Mouse (Mus musculus) hindbrain, embryonic 11.5 days (tissue): ENCODE measurements around the gene Rara. TPM values are rescaled to one million over a fixed set of nuclear protein-coding genes. Genes with fewer than 3 reads are reported as not detected.
"Not testable (repeated sequence)": the region's sequence is repeated elsewhere in the genome, so short reads cannot be mapped to it uniquely, and the experiment has no call there.

ENCODE experiments used
- ATAC-seq: fragments of 200-750 bp; cut with Nextera tagmentation; 2 replicates; pipeline ENCODE4 v1.8.0; 2017; ENCODE audit warnings: mild to moderate bottlenecking, moderate TSS enrichment, moderate library complexity; ENCODE audit not compliant: low FRiP score
- DNase-seq: peaks from one replicate; pipeline ENCODE4 v3.0.0-alpha.2; 2015; ENCODE audit warnings: low spot score
- H3K27ac ChIP-seq: fragments of 300-500 bp; sonication (generic); 2 replicates; pipeline ENCODE4 v1.5.1; 2014; ENCODE audit warnings: mild to moderate bottlenecking, low read depth, low read length
- H3K27me3 ChIP-seq: fragments of 300-500 bp; sonication (generic); 2 replicates; pipeline ENCODE4 v1.6.1; 2014; ENCODE audit warnings: mild to moderate bottlenecking, low read length, moderate library complexity, mixed read lengths; ENCODE audit not compliant: control insufficient read depth, insufficient read depth
- H3K36me3 ChIP-seq: fragments of 300-500 bp; sonication (generic); 2 replicates; pipeline ENCODE4 v1.6.1; 2014; ENCODE audit warnings: mild to moderate bottlenecking, low read length, moderate library complexity, mixed read lengths; ENCODE audit not compliant: control insufficient read depth, insufficient read depth
- H3K4me1 ChIP-seq: fragments of 300-500 bp; sonication (generic); replicated peaks from 2 replicates; pipeline ENCODE4 v1.6.1; 2014; ENCODE audit warnings: low read length, mixed read lengths; ENCODE audit not compliant: control insufficient read depth, insufficient read depth
- H3K4me2 ChIP-seq: fragments of 300-500 bp; sonication (generic); replicated peaks from 2 replicates; pipeline ENCODE4 v1.6.1; 2014; ENCODE audit warnings: mild to moderate bottlenecking, low read depth, low read length
- H3K4me3 ChIP-seq: fragments of 300-500 bp; sonication (generic); 2 replicates; pipeline ENCODE4 v1.5.1; 2014; ENCODE audit warnings: low read depth, low read length
- H3K9ac ChIP-seq: fragments of 300-500 bp; sonication (generic); 2 replicates; pipeline ENCODE4 v1.6.1; 2014; ENCODE audit warnings: low read depth, low read length
- H3K9me3 ChIP-seq: fragments of 300-500 bp; sonication (generic); 2 replicates; pipeline ENCODE4 v1.6.1; 2016; ENCODE audit warnings: low read length; ENCODE audit not compliant: control insufficient read depth
- WGBS: fragments of 180-500 bp; shearing (Covaris S2); extraction: QIAGEN DNeasy Blood & Tissue Kit; methylation state at CpG from one replicate; pipeline ENCODE4 v1.1.7; 2014; 5-methylcytosine and 5-hydroxymethylcytosine counted together
- polyA plus RNA-seq: library from polyadenylated mRNA; unstranded; fragments of >200 nt; fragmentation: Nextera tagmentation; extraction: Ambion mirVana; gene quantifications from 2 replicates; pipeline ENCODE4 v1.2.1, GENCODE M21; 2014

Rara gene
- polyA plus RNA-seq, 1 experiment from 2014 or later: 51.2 TPM

- H3K27ac ChIP-seq: 0 out of 2 replicates have a peak overlapping the region, but pooled peaks have one; percentile 9
- WGBS: 62% methylated on average over 15 of the region's 15 CpGs
Observed at GRCm38 (mm10) chr11:98978526-98979148, 51.0 kb downstream of the Rara start.

DNA sequence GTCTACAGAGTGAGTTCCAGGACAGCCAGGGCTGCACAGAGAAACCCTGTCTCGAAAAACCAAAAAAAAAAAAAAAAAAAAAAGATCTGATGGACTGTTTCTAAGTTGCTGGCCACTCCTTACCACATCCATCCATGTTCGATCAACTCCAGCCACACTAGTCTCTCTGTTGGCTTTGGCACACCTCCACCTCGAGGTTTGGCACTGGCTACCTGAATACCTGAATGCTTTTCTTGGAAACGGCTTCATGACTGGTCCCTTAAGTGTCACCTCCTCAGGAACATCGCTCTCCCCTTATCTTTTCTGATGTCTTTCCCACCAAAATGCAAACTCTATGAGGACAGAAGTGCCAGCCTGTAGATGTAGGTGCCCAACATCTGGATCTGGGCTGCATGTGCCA is 51.7 kb downstream of the Rara start:
- H3K4me1 ChIP-seq: peaks cover 8% of the 10 kb centered on the region; the same call in 1 of the 2 replicates
- H3K27ac ChIP-seq: no peak overlapping the region
- DNase-seq: no peak
- no peaks in the 10 kb centered on the region for H3K36me3 ChIP-seq
- WGBS: 87% methylated on average over 4 of the region's 5 CpGs
- ATAC-seq: no peak
- H3K4me3 ChIP-seq: no peak overlapping the region
- peaks cover 13% of the 10 kb centered on the region; the same call in 1 of the 2 replicates for H3K27me3 ChIP-seq
- no peaks in the 10 kb centered on the region for H3K9me3 ChIP-seq
- no peak overlapping the region for H3K9ac ChIP-seq
- no peak overlapping the region for H3K4me2 ChIP-seq

More at GRCm38 (mm10) chr11:98978526-98979148, 51.0 kb downstream of the Rara start:
- DNase-seq: no peak
- Histone ChIP-seq H3K4me2 (no peak overlapping the region), H3K36me3 (no peaks in the 10 kb centered on the region), H3K27me3 (peaks cover 13% of the 10 kb centered on the region; the same call in 1 of the 2 replicates), H3K9ac (no peak overlapping the region), H3K9me3 (no peaks in the 10 kb centered on the region), H3K4me1 (peaks cover 8% of the 10 kb centered on the region; the same call in 1 of the 2 replicates), H3K4me3 (no peak overlapping the region)
- ATAC-seq: no peak

GRCm38 (mm10) chr11:98981289-98981996 is 53.8 kb downstream of the Rara start:
- peak; percentile 29; the same call in 1 of the 2 replicates for ATAC-seq
- H3K27ac ChIP-seq: peak overlapping the region; percentile 90

DNA sequence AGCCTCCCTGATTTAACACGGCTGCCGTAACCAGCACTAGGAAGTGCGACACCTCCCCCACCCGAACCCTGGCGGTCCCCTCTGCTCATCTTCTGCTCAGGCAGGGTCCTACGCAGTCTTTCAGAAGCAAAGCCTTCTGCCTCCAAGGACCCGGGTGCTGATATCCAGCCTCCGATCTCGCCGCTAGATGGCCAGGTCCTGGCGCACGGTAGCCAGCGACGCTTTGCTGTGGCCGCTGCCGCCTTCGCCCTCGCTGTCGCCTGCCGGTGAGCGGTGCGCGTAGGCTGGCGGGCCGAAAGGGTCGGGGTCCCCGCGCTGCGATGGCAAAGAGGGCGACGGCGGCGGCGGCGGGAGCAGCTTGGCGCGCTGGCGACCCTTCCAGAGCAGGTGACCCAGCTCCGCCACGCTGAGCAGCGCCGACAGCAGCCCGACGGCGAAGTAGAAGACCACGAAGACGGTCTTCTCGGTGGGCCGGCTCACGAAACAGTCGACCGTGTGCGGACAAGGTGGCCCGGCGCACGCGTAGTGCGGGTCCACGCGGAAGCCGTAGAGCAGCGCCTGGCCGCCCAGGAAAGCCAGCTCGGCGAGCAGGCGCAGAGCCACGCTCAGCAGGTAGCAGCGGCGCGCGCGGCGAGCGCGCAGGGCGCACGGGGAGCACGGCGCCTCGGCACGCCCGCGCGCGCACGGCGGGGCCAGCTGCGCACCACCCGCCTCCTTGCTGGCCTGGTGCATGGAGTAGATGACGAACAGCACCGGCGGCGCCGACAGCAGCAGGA is 54.6 kb downstream of the Rara start:
- H3K27me3 ChIP-seq: peaks cover 13% of the 10 kb centered on the region; the same call in 1 of the 2 replicates
- H3K4me2 ChIP-seq: peak overlapping the region; percentile 96
- H3K36me3 ChIP-seq: no peaks in the 10 kb centered on the region
- no peaks in the 10 kb centered on the region for H3K9me3 ChIP-seq
- H3K4me1 ChIP-seq: peaks cover 8% of the 10 kb centered on the region; the same call in 1 of the 2 replicates
- ATAC-seq (peak; percentile 72), DNase-seq (peak; percentile 83)
- under 1% methylated on average over 85 of the region's 94 CpGs for WGBS
- peak overlapping the region; percentile 54 for H3K4me3 ChIP-seq
- H3K9ac ChIP-seq: peak overlapping the region; percentile 64
- H3K27ac ChIP-seq: peak overlapping the region; percentile 90

More at GRCm38 (mm10) chr11:98981289-98981996, 53.8 kb downstream of the Rara start:
- Histone ChIP-seq H3K4me2 (peak overlapping the region; percentile 96), H3K9me3 (no peaks in the 10 kb centered on the region), H3K4me1 (peaks cover 8% of the 10 kb centered on the region; the same call in 1 of the 2 replicates), H3K36me3 (no peaks in the 10 kb centered on the region), H3K27me3 (peaks cover 13% of the 10 kb centered on the region; the same call in 1 of the 2 replicates), H3K9ac (peak overlapping the region; percentile 64), H3K4me3 (peak overlapping the region; percentile 54)
- 34% methylated on average over 20 of the region's 20 CpGs for WGBS
- DNase-seq: no peak

DNA sequence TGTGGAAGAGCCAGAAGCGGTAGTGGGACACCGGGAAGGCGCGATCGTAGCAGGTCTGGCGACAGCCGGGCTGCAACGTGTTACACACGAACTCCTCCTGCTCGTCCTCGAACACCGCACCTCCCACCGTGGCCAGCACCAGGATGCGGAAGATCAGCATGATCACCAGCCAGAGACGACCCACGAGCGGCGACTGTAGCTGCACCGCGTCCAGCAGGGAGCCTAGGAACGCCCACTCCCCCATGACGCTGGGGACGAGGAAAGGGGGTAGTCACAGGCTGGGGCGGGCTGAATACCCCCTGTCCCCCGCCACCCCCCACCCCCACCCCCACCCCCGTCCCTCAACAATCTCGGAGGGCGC is 55.1 kb downstream of the Rara start, which contains the start of gene Gjd3:
Gjd3 (minus strand) TSS at position 244 of the 361 bp plus-strand sequence.
- H3K27me3 ChIP-seq: peaks cover 13% of the 10 kb centered on the region; the same call in 1 of the 2 replicates
- no peaks in the 10 kb centered on the region for H3K36me3 ChIP-seq
- H3K4me2 ChIP-seq: peak within 1 kb of the TSS; percentile 96
- peak within 1 kb of the TSS; percentile 90 for H3K27ac ChIP-seq
- peaks cover 8% of the 10 kb centered on the region; the same call in 1 of the 2 replicates for H3K4me1 ChIP-seq
- peak within 1 kb of the TSS; percentile 64 for H3K9ac ChIP-seq
- no peaks in the 10 kb centered on the region for H3K9me3 ChIP-seq
- DNase-seq (no peak), ATAC-seq (peak; percentile 43; the same call in 1 of the 2 replicates)
- WGBS: 0% methylated on average over 28 of the region's 28 CpGs
- peak within 1 kb of the TSS; percentile 54 for H3K4me3 ChIP-seq

DNA sequence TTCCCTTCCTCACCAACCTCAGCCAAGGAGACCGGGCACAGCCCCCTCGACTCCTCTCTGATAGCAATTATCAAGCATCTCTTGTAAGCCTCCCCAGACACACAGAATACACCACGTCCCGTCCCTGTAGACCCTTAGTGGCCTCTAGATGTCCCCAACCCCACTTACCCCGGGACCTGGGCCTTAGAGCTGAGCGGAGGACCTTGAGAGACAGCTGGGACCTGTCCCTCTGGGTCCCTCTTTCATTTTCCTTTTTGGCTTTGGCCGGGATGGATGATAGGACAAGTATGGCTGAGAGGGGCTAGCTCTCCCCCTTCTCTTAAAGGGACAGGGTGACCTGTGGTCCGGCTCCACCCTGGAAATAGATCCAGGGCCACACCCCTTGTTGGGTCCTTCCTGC is 55.9 kb downstream of the Rara start:
- Histone ChIP-seq H3K9ac (no peak overlapping the region), H3K4me1 (peaks cover 8% of the 10 kb centered on the region; the same call in 1 of the 2 replicates), H3K4me2 (peak overlapping the region; percentile 96; the same call in 1 of the 2 replicates), H3K27me3 (peaks cover 13% of the 10 kb centered on the region; the same call in 1 of the 2 replicates), H3K9me3 (no peaks in the 10 kb centered on the region), H3K4me3 (no peak overlapping the region), H3K36me3 (no peaks in the 10 kb centered on the region), H3K27ac (no peak overlapping the region)
- DNase-seq (no peak), ATAC-seq (no peak)
- WGBS: 43% methylated on average over 8 of the region's 8 CpGs

DNA sequence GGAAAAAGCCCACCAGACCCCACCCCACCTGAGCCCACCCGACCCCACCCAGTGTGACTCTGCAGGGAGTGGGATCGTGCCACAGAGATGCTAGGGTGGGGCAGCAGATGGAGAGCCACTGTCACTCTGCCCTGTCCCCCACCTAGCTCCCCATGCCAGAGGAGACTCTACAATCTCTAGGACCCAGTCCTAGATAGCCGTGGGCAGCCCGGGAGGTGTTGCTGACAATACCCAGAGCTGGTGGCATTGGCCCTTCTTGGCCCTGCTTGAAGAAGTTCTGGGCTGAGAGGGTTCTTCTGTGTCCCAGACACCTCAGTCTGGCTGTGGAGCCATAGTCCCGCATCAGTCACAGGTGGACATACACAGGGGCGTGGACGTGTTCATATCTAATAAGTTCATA is 57.9 kb downstream of the Rara start:
- Histone ChIP-seq H3K36me3 (no peaks in the 10 kb centered on the region), H3K9ac (no peak overlapping the region), H3K4me2 (no peak overlapping the region), H3K27ac (no peak overlapping the region), H3K4me1 (peaks cover 8% of the 10 kb centered on the region; the same call in 1 of the 2 replicates), H3K4me3 (no peak overlapping the region), H3K9me3 (no peaks in the 10 kb centered on the region), H3K27me3 (peaks cover 13% of the 10 kb centered on the region; the same call in 1 of the 2 replicates)
- 89% methylated on average over 7 of the region's 7 CpGs for WGBS
- DNase-seq (no peak), ATAC-seq (no peak)

GRCm38 (mm10) chr11:98988260-98988659 is 60.6 kb downstream of the Rara start:
- H3K27me3 ChIP-seq, H3K4me1 ChIP-seq, H3K36me3 ChIP-seq, H3K4me2 ChIP-seq, H3K27ac ChIP-seq, ATAC-seq, H3K9me3 ChIP-seq, DNase-seq, H3K9ac ChIP-seq, H3K4me3 ChIP-seq: not testable (repeated sequence)
- WGBS: 97% methylated on average over 4 of the region's 6 CpGs
